Mouse (Mus musculus): ENCODE data around the gene Ank2. TPM values are rescaled to one million over a fixed set of nuclear protein-coding genes. Genes with fewer than 3 reads are reported as not detected.

Gene Ank2
- polyA plus RNA-seq, 1 experiment, result 5.8 TPM

GRCm38 (mm10) chr3:127248611-127249010 lies 250.5 kb downstream of the Ank2 start:
- no peak for DNase-seq
- no peak overlapping the region for H3K4me3 ChIP-seq (replicated peaks; ENCODE audit: extremely low read depth, low read depth, low read length)
- no peaks in the 10 kb centered on the region for H3K4me1 ChIP-seq (ENCODE audit: control insufficient read depth, insufficient read depth, low read length)
- TF ChIP-seq POLR2A (IDR thresholded peaks at IDR 0.05; ENCODE audit: borderline replicate concordance, extremely low read depth, low read depth, low read length) (no peak), CTCF (IDR thresholded peaks at IDR 0.05; ENCODE audit: insufficient read depth, low read length) (no peak)

GRCm38 (mm10) chr3:127246989-127247708 lies 252.0 kb downstream of the Ank2 start:
- no peak for DNase-seq
- 63% methylated on average over 11 of the region's 11 CpGs for WGBS
- H3K4me1 ChIP-seq (ENCODE audit: control insufficient read depth, insufficient read depth, low read length), result no peaks in the 10 kb centered on the region

GRCm38 (mm10) chr3:127243928-127244642 lies 255.1 kb downstream of the Ank2 start:
- 54% methylated on average over 10 of the region's 10 CpGs for WGBS

More at GRCm38 (mm10) chr3:127246989-127247708, 252.0 kb downstream of the Ank2 start:
- no peak for TF ChIP-seq POLR2A (IDR thresholded peaks at IDR 0.05; ENCODE audit: borderline replicate concordance, extremely low read depth, low read depth, low read length)
- no peak overlapping the region for H3K4me3 ChIP-seq (replicated peaks; ENCODE audit: extremely low read depth, low read depth, low read length)

GRCm38 (mm10) chr3:127242234-127242810 lies 256.8 kb downstream of the Ank2 start:
- 91% methylated on average over 11 of the region's 11 CpGs for WGBS
- Histone ChIP-seq H3K4me3 (replicated peaks; ENCODE audit: extremely low read depth, low read depth, low read length) (no peak overlapping the region), H3K4me1 (ENCODE audit: control insufficient read depth, insufficient read depth, low read length) (no peaks in the 10 kb centered on the region)
- DNase-seq, result no peak
- TF ChIP-seq POLR2A (IDR thresholded peaks at IDR 0.05; ENCODE audit: borderline replicate concordance, extremely low read depth, low read depth, low read length) (no peak), CTCF (IDR thresholded peaks at IDR 0.05; ENCODE audit: insufficient read depth, low read length) (no peak)

More at GRCm38 (mm10) chr3:127243928-127244642, 255.1 kb downstream of the Ank2 start:
- H3K4me3 ChIP-seq (replicated peaks; ENCODE audit: extremely low read depth, low read depth, low read length), result no peak overlapping the region
- no peak for DNase-seq
- no peaks in the 10 kb centered on the region for H3K4me1 ChIP-seq (ENCODE audit: control insufficient read depth, insufficient read depth, low read length)
- no peak for TF ChIP-seq POLR2A (IDR thresholded peaks at IDR 0.05; ENCODE audit: borderline replicate concordance, extremely low read depth, low read depth, low read length)

GRCm38 (mm10) chr3:127235271-127235670 lies 263.9 kb downstream of the Ank2 start:
- Histone ChIP-seq H3K4me1 (ENCODE audit: control insufficient read depth, insufficient read depth, low read length) (no peaks in the 10 kb centered on the region), H3K4me3 (replicated peaks; ENCODE audit: extremely low read depth, low read depth, low read length) (no peak overlapping the region)
- no peak for TF ChIP-seq CTCF (IDR thresholded peaks at IDR 0.05; ENCODE audit: insufficient read depth, low read length)
- no peak for TF ChIP-seq POLR2A (IDR thresholded peaks at IDR 0.05; ENCODE audit: borderline replicate concordance, extremely low read depth, low read depth, low read length)
- WGBS, result 82% methylated on average over 5 of the region's 5 CpGs
- DNase-seq, result no peak

GRCm38 (mm10) chr3:127225799-127226730 lies 273.1 kb downstream of the Ank2 start:
- H3K4me1 ChIP-seq (ENCODE audit: control insufficient read depth, insufficient read depth, low read length), result no peaks in the 10 kb centered on the region
- 5% methylated on average over 26 of the region's 26 CpGs for WGBS
- no peak for TF ChIP-seq CTCF (IDR thresholded peaks at IDR 0.05; ENCODE audit: insufficient read depth, low read length)
- TF ChIP-seq POLR2A (IDR thresholded peaks at IDR 0.05; ENCODE audit: borderline replicate concordance, extremely low read depth, low read depth, low read length), result no peak
- no peak overlapping the region for H3K4me3 ChIP-seq (replicated peaks; ENCODE audit: extremely low read depth, low read depth, low read length)
- no peak for DNase-seq

GRCm38 (mm10) chr3:127225167-127225798 lies 273.9 kb downstream of the Ank2 start:
- TF ChIP-seq CTCF (IDR thresholded peaks at IDR 0.05; ENCODE audit: insufficient read depth, low read length), result no peak
- TF ChIP-seq POLR2A (IDR thresholded peaks at IDR 0.05; ENCODE audit: borderline replicate concordance, extremely low read depth, low read depth, low read length), result no peak
- DNase-seq, result no peak
- 14% methylated on average over 16 of the region's 16 CpGs for WGBS
- Histone ChIP-seq H3K4me1 (ENCODE audit: control insufficient read depth, insufficient read depth, low read length) (no peaks in the 10 kb centered on the region), H3K4me3 (replicated peaks; ENCODE audit: extremely low read depth, low read depth, low read length) (no peak overlapping the region)

- Histone ChIP-seq H3K4me3 (replicated peaks; ENCODE audit: extremely low read depth, low read depth, low read length) (no peak overlapping the region), H3K4me1 (ENCODE audit: control insufficient read depth, insufficient read depth, low read length) (no peaks in the 10 kb centered on the region)
- TF ChIP-seq CTCF (IDR thresholded peaks at IDR 0.05; ENCODE audit: insufficient read depth, low read length), result no peak
- TF ChIP-seq POLR2A (IDR thresholded peaks at IDR 0.05; ENCODE audit: borderline replicate concordance, extremely low read depth, low read depth, low read length), result no peak
- DNase-seq, result no peak
- WGBS, result 67% methylated on average over 13 of the region's 13 CpGs
Observed at GRCm38 (mm10) chr3:127224315-127225166, 274.6 kb downstream of the Ank2 start.
